Mouse (Mus musculus) limb, embryonic 15.5 days (tissue): ENCODE results near the gene Ifi207. TPM values are rescaled to one million over a fixed set of nuclear protein-coding genes. Genes with fewer than 3 reads are reported as not detected.
"Not testable (repeated sequence)": the region's sequence is repeated elsewhere in the genome, so short reads cannot be mapped to it uniquely, and the experiment has no call there.

ENCODE experiments used
- ATAC-seq: fragments of 200-750 bp; cut with Nextera tagmentation; 2 replicates; pipeline ENCODE4 v1.8.0; 2017; ENCODE audit warnings: low read depth, moderate TSS enrichment; ENCODE audit not compliant: insufficient number of reproducible peaks, low FRiP score, low TSS enrichment
- H3K27ac ChIP-seq: fragments of 300-500 bp; sonication (generic); 2 replicates; pipeline ENCODE4 v1.5.1; 2015; ENCODE audit warnings: moderate library complexity, mild to moderate bottlenecking, inconsistent platforms
- H3K27me3 ChIP-seq: fragments of 300-500 bp; sonication (generic); 2 replicates; pipeline ENCODE4 v1.6.1; 2015; ENCODE audit warnings: inconsistent platforms
- H3K36me3 ChIP-seq: fragments of 300-500 bp; sonication (generic); 2 replicates; pipeline ENCODE4 v1.6.1; 2015; ENCODE audit warnings: inconsistent platforms
- H3K4me1 ChIP-seq: fragments of 300-500 bp; sonication (generic); 2 replicates; pipeline ENCODE4 v1.6.1; 2015; ENCODE audit warnings: inconsistent platforms
- H3K4me2 ChIP-seq: fragments of 300-500 bp; sonication (generic); 2 replicates; pipeline ENCODE4 v1.6.1; 2015; ENCODE audit warnings: mild to moderate bottlenecking, inconsistent platforms
- H3K4me3 ChIP-seq: fragments of 300-500 bp; sonication (generic); 2 replicates; pipeline ENCODE4 v1.5.1; 2015; ENCODE audit warnings: mild to moderate bottlenecking, inconsistent platforms
- H3K9ac ChIP-seq: fragments of 300-500 bp; sonication (generic); 2 replicates; pipeline ENCODE4 v1.6.1; 2015; ENCODE audit warnings: inconsistent platforms
- H3K9me3 ChIP-seq: fragments of 300-500 bp; sonication (generic); 2 replicates; pipeline ENCODE4 v1.6.1; 2016; ENCODE audit warnings: inconsistent platforms
- WGBS: fragments of 180-500 bp; shearing (Covaris S2); methylation state at CpG from one replicate; pipeline ENCODE4 v1.1.7; 2015; 5-methylcytosine and 5-hydroxymethylcytosine counted together
- polyA plus RNA-seq: library from polyadenylated mRNA; unstranded; fragments of >200 nt; fragmentation: Nextera tagmentation; extraction: Ambion mirVana; gene quantifications from 2 replicates; pipeline ENCODE4 v1.2.1, GENCODE M21; 2015

Gene Ifi207
- 1.2 and 1.4 TPM in 2 replicates for polyA plus RNA-seq

- no peak for ATAC-seq
- H3K27me3 ChIP-seq, result no peaks in the 10 kb centered on the region
- 71% methylated on average over 4 of the region's 4 CpGs for WGBS
- no peaks in the 10 kb centered on the region for H3K9me3 ChIP-seq
- H3K4me1 ChIP-seq, result no peaks in the 10 kb centered on the region
- no peak within 1 kb of the TSS for H3K4me2 ChIP-seq
- no peak within 1 kb of the TSS for H3K4me3 ChIP-seq
- H3K9ac ChIP-seq, result no peak within 1 kb of the TSS
- H3K27ac ChIP-seq, result no peak within 1 kb of the TSS
- no peaks in the 10 kb centered on the region for H3K36me3 ChIP-seq
These were observed at the start of gene Ifi207 for GRCm38 (mm10) chr1:173741656-173742055. TSS of gene Ifi207 (minus strand) at chr1:173741747.

- not testable (repeated sequence) for H3K9me3 ChIP-seq, H3K27ac ChIP-seq
These were observed 31.9 kb upstream of the Ifi207 start for GRCm38 (mm10) chr1:173773457-173773856.

GRCm38 (mm10) chr1:173766848-173767617 lies 25.5 kb upstream of the Ifi207 start, which contains the start of gene Ifi204:
TSS of gene Ifi204 (minus strand) at chr1:173766943.
- H3K27me3 ChIP-seq, ATAC-seq, H3K4me2 ChIP-seq, H3K9ac ChIP-seq, H3K4me1 ChIP-seq, H3K9me3 ChIP-seq, H3K4me3 ChIP-seq, H3K36me3 ChIP-seq, H3K27ac ChIP-seq: not testable (repeated sequence)
- 75% methylated on average over 5 of the region's 5 CpGs for WGBS

More at GRCm38 (mm10) chr1:173773457-173773856, 31.9 kb upstream of the Ifi207 start:
- H3K36me3 ChIP-seq, H3K4me2 ChIP-seq, H3K9ac ChIP-seq, H3K4me1 ChIP-seq, H3K4me3 ChIP-seq, H3K27me3 ChIP-seq, ATAC-seq: not testable (repeated sequence)
- 48% methylated on average over 3 of the region's 3 CpGs for WGBS

- WGBS, result 76% methylated on average over 5 of the region's 5 CpGs
- not testable (repeated sequence) for H3K9ac ChIP-seq, H3K27me3 ChIP-seq, H3K4me1 ChIP-seq, H3K9me3 ChIP-seq, ATAC-seq, H3K27ac ChIP-seq, H3K4me3 ChIP-seq, H3K4me2 ChIP-seq, H3K36me3 ChIP-seq
These were observed 18.5 kb upstream of the Ifi207 start for GRCm38 (mm10) chr1:173760032-173760431.

GRCm38 (mm10) chr1:173742262-173742661 lies 715 bp upstream of the Ifi207 start:
- H3K4me1 ChIP-seq, result no peaks in the 10 kb centered on the region
- H3K36me3 ChIP-seq, result no peaks in the 10 kb centered on the region
- H3K4me3 ChIP-seq, result no peak overlapping the region
- ATAC-seq, result no peak
- H3K27ac ChIP-seq, result no peak overlapping the region
- H3K27me3 ChIP-seq, result no peaks in the 10 kb centered on the region
- no peak overlapping the region for H3K4me2 ChIP-seq
- H3K9me3 ChIP-seq, result no peaks in the 10 kb centered on the region
- 53% methylated on average over 1 of the region's 1 CpGs for WGBS
- no peak overlapping the region for H3K9ac ChIP-seq

GRCm38 (mm10) chr1:173740537-173740936 lies 1.0 kb downstream of the Ifi207 start:
- H3K36me3 ChIP-seq, result no peaks in the 10 kb centered on the region
- H3K9ac ChIP-seq, result no peak overlapping the region
- ATAC-seq, result no peak
- no peak overlapping the region for H3K4me3 ChIP-seq
- no peaks in the 10 kb centered on the region for H3K4me1 ChIP-seq
- no peak overlapping the region for H3K27ac ChIP-seq
- no peaks in the 10 kb centered on the region for H3K27me3 ChIP-seq
- no peaks in the 10 kb centered on the region for H3K9me3 ChIP-seq
- no peak overlapping the region for H3K4me2 ChIP-seq

GRCm38 (mm10) chr1:173736986-173737385 lies 4.6 kb downstream of the Ifi207 start:
- Histone ChIP-seq H3K4me3 (no peak overlapping the region), H3K4me1 (no peaks in the 10 kb centered on the region), H3K9me3 (no peaks in the 10 kb centered on the region), H3K9ac (no peak overlapping the region), H3K27ac (no peak overlapping the region), H3K27me3 (no peaks in the 10 kb centered on the region), H3K4me2 (no peak overlapping the region), H3K36me3 (no peaks in the 10 kb centered on the region)
- 53% methylated on average over 2 of the region's 2 CpGs for whole genome bisulfite sequencing
- ATAC-seq, result no peak

- not testable (repeated sequence) for H3K9me3 ChIP-seq, H3K27ac ChIP-seq, H3K9ac ChIP-seq, ATAC-seq, H3K4me3 ChIP-seq, H3K36me3 ChIP-seq, H3K4me2 ChIP-seq, H3K4me1 ChIP-seq, H3K27me3 ChIP-seq
- WGBS, result 87% methylated on average over 4 of the region's 4 CpGs
These were observed 6.5 kb downstream of the Ifi207 start for GRCm38 (mm10) chr1:173735015-173735414.

- Histone ChIP-seq H3K4me3 (no peak overlapping the region), H3K36me3 (no peaks in the 10 kb centered on the region), H3K4me1 (no peaks in the 10 kb centered on the region), H3K27me3 (no peaks in the 10 kb centered on the region), H3K4me2 (no peak overlapping the region), H3K9me3 (no peaks in the 10 kb centered on the region), H3K27ac (no peak overlapping the region), H3K9ac (no peak overlapping the region)
- ATAC-seq, result no peak
- 18% methylated on average over 7 of the region's 7 CpGs for WGBS
These were observed 8.3 kb downstream of the Ifi207 start for GRCm38 (mm10) chr1:173733219-173733618.

GRCm38 (mm10) chr1:173694270-173694669 lies 47.3 kb downstream of the Ifi207 start:
- Histone ChIP-seq H3K27ac (no peak overlapping the region), H3K27me3 (no peaks in the 10 kb centered on the region), H3K4me2 (no peak overlapping the region), H3K4me1 (no peaks in the 10 kb centered on the region), H3K36me3 (no peaks in the 10 kb centered on the region), H3K4me3 (no peak overlapping the region), H3K9ac (no peak overlapping the region), H3K9me3 (no peaks in the 10 kb centered on the region)
- WGBS, result 84% methylated on average over 1 of the region's 1 CpGs
- ATAC-seq, result no peak

- not testable (repeated sequence) for H3K27ac ChIP-seq, H3K4me2 ChIP-seq, H3K27me3 ChIP-seq, H3K36me3 ChIP-seq, H3K4me1 ChIP-seq, H3K4me3 ChIP-seq, H3K9me3 ChIP-seq, H3K9ac ChIP-seq, ATAC-seq
- 61% methylated on average over 1 of the region's 1 CpGs for WGBS
These were observed 62.9 kb downstream of the Ifi207 start for GRCm38 (mm10) chr1:173678605-173679004.

GRCm38 (mm10) chr1:173673458-173674097 lies 68.0 kb downstream of the Ifi207 start, which contains the start of gene Ifi208:
TSS of gene Ifi208 (plus strand) at chr1:173673675.
- H3K36me3 ChIP-seq, ATAC-seq: not testable (repeated sequence)

More at GRCm38 (mm10) chr1:173673458-173674097, 68.0 kb downstream of the Ifi207 start, which contains the start of gene Ifi208:
- not testable (repeated sequence) for H3K27ac ChIP-seq, H3K4me3 ChIP-seq, H3K9me3 ChIP-seq, H3K9ac ChIP-seq, H3K4me1 ChIP-seq, H3K27me3 ChIP-seq, H3K4me2 ChIP-seq
- WGBS, result 41% methylated on average over 3 of the region's 3 CpGs
